Mouse (Mus musculus): Measurements from ENCODE around the gene Ppp1cb.
"Not testable (repeated sequence)": the region's sequence is repeated elsewhere in the genome, so short reads cannot be mapped to it uniquely, and the experiment has no call there.

Ppp1cb gene

GRCm38 (mm10) chr5:32458408-32459143 is at the start of gene Ppp1cb:
TSS of gene Ppp1cb (plus strand) at chr5:32458843.
- peak; percentile 98 for DNase-seq (ENCODE audit: low read depth, low spot score)

- no peak for DNase-seq (ENCODE audit: low read depth, low spot score)
Observed at GRCm38 (mm10) chr5:32409747-32410146, 48.9 kb upstream of the Ppp1cb start.

- DNase-seq (ENCODE audit: low read depth, low spot score), result no peak
Observed at GRCm38 (mm10) chr5:32410954-32411688, 47.5 kb upstream of the Ppp1cb start.

GRCm38 (mm10) chr5:32412186-32412950 is 46.3 kb upstream of the Ppp1cb start:
- no peak for DNase-seq (ENCODE audit: low read depth, low spot score)

DNA sequence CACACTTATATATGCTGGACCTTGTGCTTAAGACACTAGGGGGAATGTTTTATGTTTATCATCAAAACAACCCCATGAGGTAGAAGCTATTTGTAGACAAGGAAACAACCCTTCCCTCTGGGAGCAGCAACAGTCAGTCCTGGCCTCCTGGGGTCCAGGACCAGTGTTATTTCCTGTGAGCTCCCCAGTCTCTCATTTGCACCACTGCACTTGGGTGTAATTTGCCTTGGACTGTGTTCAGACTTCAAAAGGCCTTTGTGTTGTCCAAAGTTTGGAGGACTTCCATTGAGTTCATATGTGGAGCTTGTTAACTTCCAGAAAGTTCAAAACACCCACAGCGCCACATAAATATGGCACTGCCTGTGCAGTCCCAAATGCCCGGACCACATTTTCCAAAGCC is 45.6 kb upstream of the Ppp1cb start:
- no peak for DNase-seq (ENCODE audit: low read depth, low spot score)

DNA sequence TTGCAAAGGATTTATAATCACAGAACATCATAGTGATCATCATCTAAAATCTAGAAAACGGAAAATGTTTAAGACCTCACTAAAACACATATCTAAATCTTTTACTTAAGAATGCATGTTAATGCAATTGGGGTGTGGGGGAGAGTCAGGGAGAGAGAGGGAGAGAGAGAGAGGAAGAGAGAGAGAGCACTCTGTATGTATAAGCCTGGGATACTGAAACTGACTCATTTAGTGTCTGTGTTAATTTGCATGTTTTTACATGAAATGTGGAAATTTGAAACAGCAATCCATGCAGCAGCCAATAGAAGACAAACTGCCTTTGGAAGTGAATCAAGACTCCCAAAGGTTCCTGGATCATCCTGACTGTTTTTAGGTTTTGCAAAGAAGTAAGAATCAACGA is 45.1 kb upstream of the Ppp1cb start:
- DNase-seq (ENCODE audit: low read depth, low spot score), result no peak

- DNase-seq (ENCODE audit: low read depth, low spot score), result no peak
Observed at GRCm38 (mm10) chr5:32414461-32414985, 44.1 kb upstream of the Ppp1cb start.

- no peak for DNase-seq (ENCODE audit: low read depth, low spot score)
Observed at GRCm38 (mm10) chr5:32415554-32415953, 43.1 kb upstream of the Ppp1cb start.

- DNase-seq (ENCODE audit: low read depth, low spot score), result no peak
Observed at GRCm38 (mm10) chr5:32416881-32417280, 41.8 kb upstream of the Ppp1cb start.

DNA sequence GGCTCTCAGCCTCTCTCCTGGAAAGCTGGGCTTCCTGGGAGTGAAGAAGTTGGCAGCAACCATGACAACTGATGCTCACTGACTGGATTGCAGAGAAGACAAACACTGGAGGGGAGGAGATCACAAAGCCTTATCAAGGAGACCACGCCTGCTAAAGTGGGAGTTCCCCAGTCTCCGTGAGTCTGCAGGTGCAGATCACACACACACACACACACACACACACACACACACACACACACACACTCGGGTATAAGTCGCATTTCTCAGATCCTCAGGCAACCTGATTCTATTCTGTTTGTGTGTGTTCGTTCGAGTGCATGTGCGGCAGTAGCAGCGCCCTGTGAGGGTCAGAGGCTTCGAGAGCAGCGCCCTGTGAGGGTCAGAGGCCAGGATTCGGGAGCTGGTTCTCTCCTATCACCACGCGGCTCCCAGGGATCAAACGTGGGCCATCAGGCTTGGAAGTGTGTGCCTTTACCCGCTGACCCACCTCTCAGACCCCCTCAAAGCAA is 36.5 kb upstream of the Ppp1cb start:
- DNase-seq (ENCODE audit: low read depth, low spot score), result no peak

DNA sequence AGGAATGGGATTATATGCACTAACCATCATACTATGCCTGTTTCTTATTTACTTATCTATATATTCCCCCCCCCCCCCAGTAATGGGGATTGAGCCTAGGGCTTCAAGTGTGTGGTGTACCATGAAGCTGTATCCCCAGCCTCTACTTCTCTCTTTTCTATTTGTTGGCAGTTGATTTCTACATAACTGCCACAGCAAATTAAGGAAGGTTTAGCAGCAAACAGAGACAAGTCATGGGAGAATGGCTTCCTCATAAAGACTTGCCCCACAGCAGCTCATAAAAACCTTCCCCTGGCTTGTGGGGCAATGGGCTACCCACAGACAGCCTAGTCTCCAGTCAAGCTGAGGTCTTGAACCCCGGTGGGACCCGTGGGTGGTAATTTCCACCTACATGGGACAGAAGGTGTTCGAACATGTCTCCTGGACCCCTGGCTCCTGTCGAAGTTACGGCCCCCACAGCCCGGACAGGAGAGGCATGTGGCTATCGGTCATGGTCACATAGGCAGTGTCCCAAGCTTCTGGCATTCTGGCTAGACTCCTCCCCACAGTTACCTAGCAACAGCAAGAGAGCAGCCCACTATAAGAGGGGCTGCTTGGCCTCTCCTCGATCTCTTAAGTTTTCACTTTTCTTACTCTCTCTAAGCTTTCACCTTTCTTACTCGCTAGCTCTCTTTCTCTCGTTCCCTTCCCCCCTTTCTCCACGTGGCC is 35.1 kb upstream of the Ppp1cb start:
- DNase-seq (ENCODE audit: low read depth, low spot score), result no peak

DNA sequence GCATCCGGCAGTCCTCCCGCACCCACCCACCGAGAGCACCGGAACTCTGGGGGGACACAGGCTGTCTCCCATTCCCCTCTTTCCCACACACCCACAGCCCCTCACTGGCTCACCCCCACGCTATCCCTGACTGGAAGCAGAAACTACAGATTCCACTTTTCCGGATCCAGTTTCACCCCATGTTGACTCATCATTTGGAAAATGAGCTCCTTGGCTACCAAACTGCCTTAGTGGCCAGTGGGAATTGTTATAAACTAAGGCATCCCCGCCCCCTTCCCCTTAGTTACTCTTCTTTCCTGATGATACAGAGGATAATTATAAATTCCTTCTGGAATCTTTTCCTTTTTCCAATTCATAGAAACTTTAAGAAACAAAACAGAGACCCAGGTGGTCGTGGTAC is 34.2 kb upstream of the Ppp1cb start:
- DNase-seq (ENCODE audit: low read depth, low spot score), result no peak

DNA sequence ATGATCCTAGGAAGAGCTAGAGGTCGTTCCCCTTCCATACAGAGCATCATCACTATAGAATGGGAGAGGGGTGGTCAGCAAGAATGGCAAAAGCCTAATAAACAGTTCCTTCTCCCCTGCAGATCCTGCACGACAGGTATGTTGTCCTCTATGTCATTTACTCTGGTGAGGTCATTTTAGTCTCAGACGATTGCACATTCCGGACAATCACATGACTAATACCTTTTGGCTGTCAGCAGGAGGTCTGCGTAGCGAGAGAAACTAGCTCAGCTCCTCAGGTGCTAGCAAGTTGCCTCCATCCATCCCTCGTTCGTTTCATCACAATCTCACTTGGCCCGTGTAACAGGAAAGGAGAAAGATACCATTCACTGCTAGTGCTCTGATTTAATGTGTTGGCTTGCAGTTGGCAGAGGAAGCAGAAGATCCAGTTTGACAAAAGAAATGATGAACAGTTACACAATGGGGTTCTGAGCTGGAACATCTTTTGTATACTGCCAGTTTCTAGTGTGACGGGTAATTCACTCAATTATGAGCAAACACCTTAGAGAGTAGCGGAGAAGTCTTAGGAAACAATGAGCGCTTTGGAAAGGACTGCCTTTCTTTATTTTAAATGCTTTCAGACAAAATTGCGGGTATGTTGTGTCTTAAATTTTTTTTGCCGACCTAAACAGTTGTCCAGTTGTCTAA is 33.0 kb upstream of the Ppp1cb start:
- DNase-seq (ENCODE audit: low read depth, low spot score), result no peak

GRCm38 (mm10) chr5:32430399-32430798 is 28.2 kb upstream of the Ppp1cb start:
- no peak for DNase-seq (ENCODE audit: low read depth, low spot score)

GRCm38 (mm10) chr5:32434346-32434745 is 24.3 kb upstream of the Ppp1cb start:
- not testable (repeated sequence) for DNase-seq (ENCODE audit: low read depth, low spot score)

DNA sequence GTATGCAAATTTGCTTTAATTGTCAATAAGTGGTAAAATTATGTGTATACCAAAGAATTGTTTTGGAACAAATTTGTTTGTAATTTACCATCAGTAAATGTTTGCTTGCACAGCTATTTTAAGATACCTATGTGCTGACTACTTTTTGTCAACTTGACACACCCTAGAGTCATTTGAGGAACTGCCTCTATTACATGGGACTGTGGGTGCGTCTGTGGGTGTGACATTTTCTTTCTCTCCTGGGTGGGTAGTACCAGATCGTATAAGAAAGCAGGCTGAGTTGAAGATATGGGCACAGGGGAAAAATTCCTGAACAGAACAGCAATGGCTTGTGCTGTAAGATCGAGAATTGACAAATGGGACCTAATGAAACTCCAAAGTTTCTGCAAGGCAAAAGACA is 23.0 kb upstream of the Ppp1cb start:
- DNase-seq (ENCODE audit: low read depth, low spot score), result no peak

- no peak for DNase-seq (ENCODE audit: low read depth, low spot score)
Observed at GRCm38 (mm10) chr5:32437901-32438563, 20.6 kb upstream of the Ppp1cb start.

- DNase-seq (ENCODE audit: low read depth, low spot score), result no peak
Observed at GRCm38 (mm10) chr5:32438564-32438922, 20.1 kb upstream of the Ppp1cb start.

GRCm38 (mm10) chr5:32441336-32441735 is 17.3 kb upstream of the Ppp1cb start:
- no peak for DNase-seq (ENCODE audit: low read depth, low spot score)

- no peak for DNase-seq (ENCODE audit: low read depth, low spot score)
Observed at GRCm38 (mm10) chr5:32441992-32442575, 16.6 kb upstream of the Ppp1cb start.

Measured in retina, adult 2 months (tissue).